Mouse (Mus musculus): ENCODE results near the gene Galnt11.
"Not testable (repeated sequence)": the region's sequence is repeated elsewhere in the genome, so short reads cannot be mapped to it uniquely, and the experiment has no call there.

Galnt11 gene

GRCm38 (mm10) chr5:25221604-25222003, at the start of gene Galnt11:
Galnt11 (plus strand) TSS chr5:25221904.
- DNase-seq (ENCODE audit: low spot score): no peak

- not testable (repeated sequence) for DNase-seq (ENCODE audit: low spot score)
These were observed 43.8 kb upstream of the Galnt11 start for GRCm38 (mm10) chr5:25177937-25178336.

- DNase-seq (ENCODE audit: low spot score): not testable (repeated sequence)
These were observed 43.2 kb upstream of the Galnt11 start for GRCm38 (mm10) chr5:25178543-25178942.

- no peak for DNase-seq (ENCODE audit: low spot score)
These were observed 42.4 kb upstream of the Galnt11 start for GRCm38 (mm10) chr5:25179284-25179683.

- no peak for DNase-seq (ENCODE audit: low spot score)
These were observed 41.7 kb upstream of the Galnt11 start for GRCm38 (mm10) chr5:25179936-25180488.

- peak; percentile 67 for DNase-seq (ENCODE audit: low spot score)
These were observed 40.6 kb upstream of the Galnt11 start, which contains the start of gene Galntl5 for GRCm38 (mm10) chr5:25181004-25181531. Galntl5 (plus strand) TSS chr5:25181460.

GRCm38 (mm10) chr5:25183595-25183994, 38.1 kb upstream of the Galnt11 start:
- DNase-seq (ENCODE audit: low spot score): no peak

GRCm38 (mm10) chr5:25184594-25184993, 37.1 kb upstream of the Galnt11 start:
- DNase-seq (ENCODE audit: low spot score): peak; percentile 60

- DNase-seq (ENCODE audit: low spot score): no peak
These were observed 34.0 kb upstream of the Galnt11 start for GRCm38 (mm10) chr5:25187727-25188126.

- DNase-seq (ENCODE audit: low spot score): peak; percentile 55
These were observed 32.9 kb upstream of the Galnt11 start for GRCm38 (mm10) chr5:25188802-25189201.

GRCm38 (mm10) chr5:25190521-25190920, 31.2 kb upstream of the Galnt11 start:
- no peak for DNase-seq (ENCODE audit: low spot score)

GRCm38 (mm10) chr5:25211872-25212271, 9.8 kb upstream of the Galnt11 start:
- DNase-seq (ENCODE audit: low spot score): peak; percentile 26

- DNase-seq (ENCODE audit: low spot score): not testable (repeated sequence)
These were observed 8.5 kb upstream of the Galnt11 start for GRCm38 (mm10) chr5:25213216-25213615.

- DNase-seq (ENCODE audit: low spot score): no peak
These were observed 6.7 kb upstream of the Galnt11 start for GRCm38 (mm10) chr5:25215006-25215405.

- peak; percentile 78 for DNase-seq (ENCODE audit: low spot score)
These were observed 1.3 kb downstream of the Galnt11 start, which contains the start of gene E130116L18Rik for GRCm38 (mm10) chr5:25222752-25223702. E130116L18Rik (minus strand) TSS chr5:25223153.

- DNase-seq (ENCODE audit: low spot score): not testable (repeated sequence)
These were observed 2.7 kb downstream of the Galnt11 start for GRCm38 (mm10) chr5:25224377-25224776.

GRCm38 (mm10) chr5:25243101-25243500, 21.4 kb downstream of the Galnt11 start:
- DNase-seq (ENCODE audit: low spot score): no peak

- DNase-seq (ENCODE audit: low spot score): peak; percentile 68
These were observed 24.2 kb downstream of the Galnt11 start for GRCm38 (mm10) chr5:25245806-25246472.

GRCm38 (mm10) chr5:25246473-25246865, 24.8 kb downstream of the Galnt11 start:
- DNase-seq (ENCODE audit: low spot score): no peak

GRCm38 (mm10) chr5:25247036-25247435, 25.3 kb downstream of the Galnt11 start:
- DNase-seq (ENCODE audit: low spot score): no peak

GRCm38 (mm10) chr5:25252423-25252822, 30.7 kb downstream of the Galnt11 start:
- DNase-seq (ENCODE audit: low spot score): no peak
